Mouse (Mus musculus) skeletal muscle tissue, adult 2 months (tissue): ENCODE measurements around the gene Gpr155.

Source experiments
- DNase-seq: peaks from one replicate; pipeline ENCODE4 v3.0.0-alpha.2; 2012; ENCODE audit warnings: low read depth, low spot score

Gene Gpr155

GRCm38 (mm10) chr2:73322991-73323390 is 63.4 kb downstream of the Gpr155 start:
- no peak for DNase-seq

- no peak for DNase-seq
Observed at GRCm38 (mm10) chr2:73319218-73319617, 67.2 kb downstream of the Gpr155 start.

- DNase-seq, result no peak
Observed at GRCm38 (mm10) chr2:73317426-73317825, 68.9 kb downstream of the Gpr155 start.

- DNase-seq, result no peak
Observed at GRCm38 (mm10) chr2:73314311-73314710, 72.1 kb downstream of the Gpr155 start.

GRCm38 (mm10) chr2:73313117-73313501 is 73.3 kb downstream of the Gpr155 start:
- peak; percentile 52 for DNase-seq

- DNase-seq, result peak; percentile 98
Observed at GRCm38 (mm10) chr2:73312152-73313116, 73.9 kb downstream of the Gpr155 start, which contains the start of the genes Scrn3 and Cir1. TSS of gene Scrn3 (plus strand) at chr2:73312601. TSS of gene Cir1 (minus strand) at chr2:73312701.

GRCm38 (mm10) chr2:73306006-73306405 is 80.4 kb downstream of the Gpr155 start:
- no peak for DNase-seq

- no peak for DNase-seq
Observed at GRCm38 (mm10) chr2:73304506-73304905, 81.9 kb downstream of the Gpr155 start.

- DNase-seq, result no peak
Observed at GRCm38 (mm10) chr2:73302722-73303121, 83.7 kb downstream of the Gpr155 start.

GRCm38 (mm10) chr2:73301979-73302378 is 84.4 kb downstream of the Gpr155 start:
- DNase-seq, result no peak

- no peak for DNase-seq
Observed at GRCm38 (mm10) chr2:73298841-73299240, 87.5 kb downstream of the Gpr155 start.

- no peak for DNase-seq
Observed at GRCm38 (mm10) chr2:73298154-73298553, 88.2 kb downstream of the Gpr155 start.

- DNase-seq, result no peak
Observed at GRCm38 (mm10) chr2:73295023-73295422, 91.3 kb downstream of the Gpr155 start.
